Mouse (Mus musculus) midbrain, embryonic 12.5 days (tissue): ENCODE results near the gene Bri3. TPM values are rescaled to one million over a fixed set of nuclear protein-coding genes. Genes with fewer than 3 reads are reported as not detected.
"Not testable (repeated sequence)": the region's sequence is repeated elsewhere in the genome, so short reads cannot be mapped to it uniquely, and the experiment has no call there.

Experiments used
- ATAC-seq: fragments of 200-750 bp; cut with Nextera tagmentation; 2 replicates; pipeline ENCODE4 v1.8.0; 2017; ENCODE audit warnings: low read depth, moderate TSS enrichment, moderate library complexity; ENCODE audit not compliant: low FRiP score
- H3K27ac ChIP-seq: fragments of 300-500 bp; sonication (generic); replicated peaks from 2 replicates; pipeline ENCODE4 v1.5.1; 2016; ENCODE audit warnings: mild to moderate bottlenecking
- H3K27me3 ChIP-seq: fragments of 300-500 bp; sonication (generic); 2 replicates; pipeline ENCODE4 v1.6.1; 2016; ENCODE audit warnings: mild to moderate bottlenecking
- H3K36me3 ChIP-seq: fragments of 300-500 bp; sonication (generic); 2 replicates; pipeline ENCODE4 v1.6.1; 2016
- H3K4me1 ChIP-seq: fragments of 300-500 bp; sonication (generic); 2 replicates; pipeline ENCODE4 v1.6.1; 2016
- H3K4me2 ChIP-seq: fragments of 300-500 bp; sonication (generic); replicated peaks from 2 replicates; pipeline ENCODE4 v1.6.1; 2016; ENCODE audit warnings: mild to moderate bottlenecking, moderate library complexity
- H3K4me3 ChIP-seq: fragments of 300-500 bp; sonication (generic); 2 replicates; pipeline ENCODE4 v1.5.1; 2016; ENCODE audit warnings: mild to moderate bottlenecking
- H3K9ac ChIP-seq: fragments of 300-500 bp; sonication (generic); replicated peaks from 2 replicates; pipeline ENCODE4 v1.6.1; 2016; ENCODE audit warnings: mild to moderate bottlenecking, moderate library complexity
- H3K9me3 ChIP-seq: fragments of 300-500 bp; sonication (generic); 2 replicates; pipeline ENCODE4 v1.6.1; 2016; ENCODE audit warnings: mild to moderate bottlenecking
- WGBS: fragments of 180-500 bp; shearing (Covaris S2); methylation state at CpG from one replicate; pipeline ENCODE4 v1.1.7; 2016; 5-methylcytosine and 5-hydroxymethylcytosine counted together
- polyA plus RNA-seq: library from polyadenylated mRNA; unstranded; fragments of >200 nt; fragmentation: Nextera tagmentation; extraction: Ambion mirVana; gene quantifications from 2 replicates; pipeline ENCODE4 v1.2.1, GENCODE M21; 2016

Gene Bri3
- polyA plus RNA-seq, 1 experiment from 2014 or later, result 145 TPM

DNA sequence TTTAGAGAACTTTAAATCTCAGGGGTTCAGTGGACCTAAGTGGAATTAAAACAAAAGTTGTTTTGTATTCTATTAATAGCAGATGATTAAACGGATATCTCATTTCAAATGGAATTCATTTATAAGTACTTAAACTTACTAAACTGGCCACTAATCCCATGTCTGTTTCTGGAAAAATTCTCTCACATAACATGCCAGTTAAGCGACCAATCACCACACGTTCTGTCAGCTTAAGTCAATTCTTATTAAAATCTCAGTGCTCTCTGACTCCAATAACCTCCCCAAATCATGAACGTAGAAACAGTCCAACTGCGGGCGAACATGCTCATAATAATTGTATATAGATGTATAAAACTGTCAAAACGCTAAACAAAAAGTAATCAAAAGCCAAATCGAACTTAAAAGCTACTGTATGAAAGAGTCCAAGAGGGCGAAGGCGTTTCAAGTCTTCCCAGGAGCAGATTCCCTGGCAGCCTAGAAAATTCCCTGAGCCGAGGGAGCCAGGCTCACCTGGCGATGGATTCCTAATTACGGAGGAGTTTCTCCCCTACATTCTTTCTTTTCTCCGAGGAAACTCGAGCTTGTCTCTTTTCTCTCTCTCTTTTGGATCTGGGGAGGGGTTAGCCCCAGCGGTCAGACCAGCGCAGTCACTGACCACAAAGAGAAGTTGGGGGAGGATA lies 112.7 kb downstream of the Bri3 start:
- H3K36me3 ChIP-seq, result no peaks in the 10 kb centered on the region
- H3K9ac ChIP-seq, result no peak overlapping the region; the same call in 1 of the 2 replicates
- no peak overlapping the region for H3K27ac ChIP-seq
- peak overlapping the region; percentile 91 for H3K4me2 ChIP-seq
- peak overlapping the region; percentile 52 for H3K4me3 ChIP-seq
- H3K9me3 ChIP-seq, result no peaks in the 10 kb centered on the region
- 8% methylated on average over 17 of the region's 17 CpGs for WGBS
- peaks cover 16% of the 10 kb centered on the region for H3K4me1 ChIP-seq
- ATAC-seq, result no peak
- H3K27me3 ChIP-seq, result peaks cover 38% of the 10 kb centered on the region

DNA sequence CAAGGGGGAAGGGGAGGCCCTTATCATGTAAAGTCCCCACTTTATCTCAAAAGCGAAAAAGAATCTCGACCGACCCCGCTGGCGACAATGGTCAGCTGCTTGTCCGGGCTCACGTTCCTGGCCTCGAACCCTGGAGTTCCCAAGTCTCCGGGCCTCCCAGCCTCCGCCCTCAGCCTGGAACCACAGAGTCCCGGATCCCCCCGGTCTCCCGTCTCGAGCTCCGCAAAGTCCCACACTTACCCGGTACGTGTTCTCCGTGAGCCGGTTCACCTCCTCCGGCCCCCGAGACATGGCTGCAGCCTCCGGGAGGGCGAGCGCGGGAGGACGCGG lies 113.3 kb downstream of the Bri3 start:
- Histone ChIP-seq H3K9ac (no peak overlapping the region; the same call in 1 of the 2 replicates), H3K4me2 (peak overlapping the region; percentile 91), H3K36me3 (no peaks in the 10 kb centered on the region), H3K9me3 (no peaks in the 10 kb centered on the region), H3K27me3 (peaks cover 38% of the 10 kb centered on the region), H3K4me1 (peaks cover 16% of the 10 kb centered on the region), H3K4me3 (peak overlapping the region; percentile 52), H3K27ac (no peak overlapping the region)
- WGBS, result under 1% methylated on average over 27 of the region's 27 CpGs
- no peak for ATAC-seq

DNA sequence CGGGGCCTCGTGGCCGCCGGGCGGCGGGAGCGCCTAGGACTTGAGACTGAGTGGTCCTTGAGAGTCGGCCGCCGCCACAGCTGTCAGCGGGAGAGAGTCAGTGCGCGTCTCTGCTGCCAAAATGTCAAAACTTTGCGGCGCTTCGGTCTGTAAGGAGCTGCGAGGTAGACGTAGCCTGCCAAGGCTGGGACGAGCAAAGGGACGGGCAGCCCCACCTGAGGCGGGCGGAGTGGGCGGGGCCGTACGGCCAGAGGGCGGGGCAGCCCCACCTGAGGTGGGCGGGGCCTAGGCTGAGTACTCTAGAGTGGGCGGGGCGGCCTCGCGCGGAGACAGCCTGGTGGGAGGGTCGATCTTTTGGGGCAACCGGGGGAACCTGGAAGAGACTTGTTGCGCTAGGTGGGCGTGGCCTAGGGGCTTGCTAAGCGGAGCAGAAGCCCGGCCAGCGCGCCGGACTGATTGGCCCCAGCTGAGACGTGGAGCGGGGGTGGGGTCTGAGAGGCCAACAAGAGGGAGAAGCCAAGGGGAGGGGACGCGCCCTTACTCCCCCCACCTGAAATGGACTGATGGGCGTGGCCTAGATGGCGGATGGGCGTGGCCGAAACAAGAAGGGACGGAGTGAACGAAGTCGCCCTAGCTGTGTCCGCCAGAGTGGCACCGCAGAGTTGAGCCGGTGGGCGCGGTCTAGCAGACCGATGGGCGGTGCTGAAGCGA lies 113.8 kb downstream of the Bri3 start, which contains the start of gene Baiap2l1:
Gene Baiap2l1 (minus strand): TSS at position 232 of the 711 bp plus-strand sequence.
- Histone ChIP-seq H3K36me3 (no peaks in the 10 kb centered on the region), H3K4me2 (peak within 1 kb of the TSS; percentile 91), H3K4me1 (peaks cover 16% of the 10 kb centered on the region), H3K4me3 (peak within 1 kb of the TSS; percentile 52), H3K27me3 (peaks cover 38% of the 10 kb centered on the region), H3K9ac (peak within 1 kb of the TSS; percentile 25), H3K27ac (no peak within 1 kb of the TSS), H3K9me3 (no peaks in the 10 kb centered on the region)
- under 1% methylated on average over 60 of the region's 60 CpGs for WGBS
- peak; percentile 95 for ATAC-seq

DNA sequence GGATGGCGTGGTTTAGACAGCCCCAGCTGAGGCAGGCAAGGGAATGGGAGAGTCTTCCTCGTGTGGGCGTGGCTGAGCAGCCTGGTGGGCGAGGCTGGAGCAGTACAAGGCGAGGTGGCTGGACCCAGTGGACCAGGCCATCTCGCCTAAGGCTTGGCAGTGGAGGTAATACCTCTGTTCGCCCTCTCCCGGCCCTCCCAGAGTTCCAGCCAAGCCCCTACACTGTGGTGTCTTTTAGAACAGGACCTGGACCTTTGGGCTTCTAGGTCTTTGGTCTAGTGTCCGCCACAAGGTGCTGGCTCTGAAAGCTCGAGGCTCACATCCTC lies 114.3 kb downstream of the Bri3 start:
- 5% methylated on average over 10 of the region's 10 CpGs for WGBS
- no peak for ATAC-seq
- Histone ChIP-seq H3K4me2 (peak overlapping the region; percentile 91), H3K4me1 (peaks cover 16% of the 10 kb centered on the region), H3K9ac (peak overlapping the region; percentile 25; the same call in 1 of the 2 replicates), H3K27ac (no peak overlapping the region), H3K9me3 (no peaks in the 10 kb centered on the region), H3K4me3 (peak overlapping the region; percentile 52), H3K27me3 (peaks cover 38% of the 10 kb centered on the region), H3K36me3 (no peaks in the 10 kb centered on the region)

DNA sequence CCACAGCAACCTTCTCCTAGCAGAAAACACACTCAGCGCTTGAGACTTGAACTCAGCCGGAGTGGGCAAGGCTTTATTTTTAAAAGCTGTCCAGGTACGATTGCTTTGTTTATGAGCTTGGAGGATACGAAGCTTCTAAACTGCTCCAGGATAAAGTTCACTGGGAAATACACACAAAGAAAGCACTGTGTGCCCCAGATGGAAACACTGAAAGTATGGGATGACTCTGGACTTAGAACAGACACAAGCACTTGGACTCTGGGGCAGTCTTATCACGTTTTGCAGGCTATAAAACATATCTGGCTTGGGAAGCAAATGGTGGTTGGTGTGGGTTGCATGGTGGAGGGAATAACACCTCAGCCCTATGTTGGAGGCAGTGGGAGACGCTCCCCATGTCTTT lies 115.6 kb downstream of the Bri3 start:
- 88% methylated on average over 6 of the region's 6 CpGs for WGBS
- Histone ChIP-seq H3K9me3 (no peaks in the 10 kb centered on the region), H3K9ac (no peak overlapping the region), H3K4me3 (no peak overlapping the region), H3K4me2 (no peak overlapping the region), H3K4me1 (peaks cover 16% of the 10 kb centered on the region), H3K27me3 (peaks cover 38% of the 10 kb centered on the region), H3K36me3 (no peaks in the 10 kb centered on the region), H3K27ac (no peak overlapping the region)
- no peak for ATAC-seq

DNA sequence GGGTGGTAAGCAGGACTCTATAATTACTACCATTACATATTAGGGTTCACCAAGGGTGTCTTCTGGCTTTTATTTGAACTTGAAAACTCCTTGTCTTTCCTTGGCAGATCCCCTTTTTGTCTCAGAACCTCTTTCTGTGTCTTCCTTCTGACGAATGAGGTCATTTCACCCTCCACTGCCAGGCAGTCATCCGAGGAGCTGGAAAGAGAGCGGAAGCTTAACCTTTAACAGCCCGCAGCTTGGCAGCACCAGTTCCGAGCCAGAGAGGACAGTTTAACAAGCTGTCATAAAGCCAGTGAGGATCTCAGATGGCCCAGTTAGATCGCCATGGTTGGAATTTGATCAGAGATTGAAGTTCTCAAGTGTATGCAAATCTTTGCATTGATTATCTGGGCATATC lies 116.1 kb downstream of the Bri3 start:
- Histone ChIP-seq H3K4me1 (peaks cover 16% of the 10 kb centered on the region), H3K4me3 (no peak overlapping the region), H3K9me3 (no peaks in the 10 kb centered on the region), H3K36me3 (no peaks in the 10 kb centered on the region), H3K27ac (no peak overlapping the region), H3K9ac (no peak overlapping the region), H3K27me3 (peaks cover 38% of the 10 kb centered on the region), H3K4me2 (no peak overlapping the region)
- WGBS, result 59% methylated on average over 6 of the region's 6 CpGs
- no peak for ATAC-seq

DNA sequence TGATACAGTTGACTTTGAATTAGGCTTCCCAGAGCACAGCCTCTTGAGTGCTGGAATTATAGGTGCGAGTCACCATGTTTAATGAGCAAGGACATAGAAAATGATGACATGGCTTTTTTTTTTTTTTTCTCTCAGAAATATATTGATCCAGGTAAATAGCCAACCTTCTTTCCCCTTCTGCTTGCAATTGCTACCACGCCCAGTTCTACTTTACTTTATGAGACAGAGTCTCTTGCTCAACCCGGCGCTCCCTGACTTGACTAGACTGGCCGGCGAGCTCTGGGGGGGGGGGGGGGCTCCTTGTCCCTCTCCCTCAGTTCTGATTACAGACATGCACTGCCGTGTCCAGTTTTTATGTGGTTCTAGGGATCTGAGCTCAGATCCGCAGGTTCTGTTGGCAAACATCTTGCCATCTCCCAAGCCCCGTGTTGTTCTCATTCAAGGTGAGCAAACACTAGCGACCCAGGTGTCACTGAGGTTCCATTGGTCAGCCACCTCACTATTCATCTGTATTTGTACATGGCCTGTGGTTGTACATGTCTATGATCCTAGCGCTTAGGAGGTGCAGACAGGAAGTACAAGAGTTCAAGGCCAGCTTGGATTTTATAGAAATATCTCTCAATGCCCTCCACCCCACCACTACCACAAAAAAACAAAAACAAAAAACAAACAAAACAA lies 120.6 kb downstream of the Bri3 start:
- no peak overlapping the region for H3K4me2 ChIP-seq
- no peak overlapping the region for H3K9ac ChIP-seq
- no peak for ATAC-seq
- H3K36me3 ChIP-seq, result no peaks in the 10 kb centered on the region
- H3K4me3 ChIP-seq, result no peak overlapping the region
- WGBS, result 89% methylated on average over 11 of the region's 11 CpGs
- H3K27me3 ChIP-seq, result no peaks in the 10 kb centered on the region
- no peaks in the 10 kb centered on the region for H3K4me1 ChIP-seq
- H3K9me3 ChIP-seq, result no peaks in the 10 kb centered on the region
- no peak overlapping the region for H3K27ac ChIP-seq

DNA sequence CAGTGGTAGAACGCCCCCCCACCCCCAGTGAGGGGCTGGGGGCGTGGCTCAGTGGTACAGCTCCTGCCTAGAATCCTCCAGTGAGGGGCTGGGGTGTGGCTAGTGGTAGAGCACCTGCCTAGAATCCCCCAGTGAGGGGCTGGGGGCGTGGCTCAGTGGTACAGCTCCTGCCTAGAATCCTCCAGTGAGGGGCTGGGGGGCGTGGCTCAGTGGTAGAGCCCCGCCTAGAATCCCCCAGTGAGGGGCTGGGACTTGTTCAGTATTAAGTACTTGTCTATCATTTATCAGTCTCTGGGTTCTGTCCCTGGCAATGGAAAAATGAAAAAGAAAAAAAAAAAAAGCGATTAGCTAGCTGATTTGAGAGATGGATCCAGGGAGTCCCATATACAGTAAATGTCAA lies 122.3 kb downstream of the Bri3 start:
- H3K27ac ChIP-seq, ATAC-seq, H3K9me3 ChIP-seq, H3K36me3 ChIP-seq, H3K4me3 ChIP-seq, H3K27me3 ChIP-seq, H3K4me1 ChIP-seq, H3K4me2 ChIP-seq, H3K9ac ChIP-seq: not testable (repeated sequence)
- 78% methylated on average over 6 of the region's 6 CpGs for WGBS

DNA sequence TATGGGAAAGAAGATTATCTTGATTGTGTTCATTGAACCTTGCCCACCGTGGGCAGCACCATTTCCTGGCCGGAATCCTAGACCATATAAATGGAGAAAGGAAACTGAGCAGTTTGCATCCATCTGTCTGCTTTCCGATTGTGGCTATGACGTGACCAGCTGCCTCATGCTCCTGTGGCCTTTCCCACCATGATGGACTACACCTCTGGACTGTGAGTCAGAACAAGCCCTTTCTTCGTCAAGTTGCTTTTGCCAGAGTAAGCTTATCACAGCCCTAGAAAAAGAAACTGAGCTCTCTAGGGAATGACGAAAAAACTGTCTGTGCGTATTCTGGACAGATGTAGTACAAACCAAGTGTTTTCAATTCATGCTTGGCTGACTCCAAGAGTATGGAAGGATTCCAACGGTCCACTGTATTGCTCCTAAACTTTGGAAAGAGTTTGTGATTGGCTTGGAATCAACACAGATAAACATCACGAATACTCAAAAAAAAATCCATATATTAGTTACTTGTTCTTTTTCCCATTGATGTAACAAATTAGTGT lies 124.5 kb downstream of the Bri3 start:
- H3K27ac ChIP-seq, result no peak overlapping the region
- no peak overlapping the region for H3K4me2 ChIP-seq
- no peaks in the 10 kb centered on the region for H3K27me3 ChIP-seq
- WGBS, result 89% methylated on average over 9 of the region's 9 CpGs
- H3K9me3 ChIP-seq, result no peaks in the 10 kb centered on the region
- ATAC-seq, result no peak
- no peaks in the 10 kb centered on the region for H3K36me3 ChIP-seq
- no peaks in the 10 kb centered on the region for H3K4me1 ChIP-seq
- no peak overlapping the region for H3K9ac ChIP-seq
- H3K4me3 ChIP-seq, result no peak overlapping the region

DNA sequence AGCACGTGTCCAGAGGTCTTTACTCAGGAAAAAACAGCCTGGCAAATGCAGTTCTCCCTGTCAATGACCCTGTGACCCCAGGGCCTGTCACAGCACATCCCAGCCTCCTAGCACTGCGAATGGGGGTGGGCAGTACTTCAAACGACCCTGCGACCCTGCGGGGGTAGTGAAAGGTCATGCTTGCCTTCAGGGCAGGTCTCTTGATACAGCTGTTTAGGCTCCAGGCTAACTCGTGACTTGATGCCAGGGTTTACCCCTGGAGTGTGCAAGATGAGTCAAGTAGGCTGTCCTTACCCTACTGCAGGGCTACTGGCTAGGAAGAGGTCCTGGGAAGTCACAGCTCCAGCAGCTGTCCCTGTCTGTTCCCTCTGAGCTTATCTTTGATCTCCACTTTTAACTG lies 126.7 kb downstream of the Bri3 start:
- WGBS, result 5% methylated on average over 6 of the region's 6 CpGs
- H3K36me3 ChIP-seq, result no peaks in the 10 kb centered on the region
- no peak overlapping the region for H3K27ac ChIP-seq
- H3K27me3 ChIP-seq, result no peaks in the 10 kb centered on the region
- no peak overlapping the region for H3K4me3 ChIP-seq
- ATAC-seq, result no peak
- H3K4me2 ChIP-seq, result no peak overlapping the region
- no peaks in the 10 kb centered on the region for H3K9me3 ChIP-seq
- H3K4me1 ChIP-seq, result no peaks in the 10 kb centered on the region
- H3K9ac ChIP-seq, result no peak overlapping the region

DNA sequence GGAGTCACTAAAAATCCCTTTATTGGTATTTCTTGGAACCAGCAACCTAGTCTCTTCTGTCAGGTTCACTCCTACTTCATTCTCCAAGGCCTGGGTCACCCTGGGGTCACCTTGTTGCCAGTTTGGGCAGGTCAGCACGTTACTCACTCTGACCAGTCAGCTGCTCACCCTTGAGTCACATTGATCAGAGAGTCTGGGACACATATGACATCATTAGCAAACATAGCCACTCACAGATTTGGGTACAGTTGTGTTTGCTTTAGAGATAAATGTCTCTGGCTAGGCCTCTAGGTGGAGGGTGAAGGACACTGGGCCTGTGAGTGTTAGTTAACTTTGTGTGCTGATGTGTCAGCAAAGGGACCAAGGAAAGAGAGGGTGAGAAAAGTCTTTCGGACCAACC lies 127.9 kb downstream of the Bri3 start:
- Histone ChIP-seq H3K4me2 (no peak overlapping the region), H3K4me3 (no peak overlapping the region), H3K36me3 (no peaks in the 10 kb centered on the region), H3K27ac (no peak overlapping the region), H3K27me3 (no peaks in the 10 kb centered on the region), H3K4me1 (no peaks in the 10 kb centered on the region), H3K9ac (no peak overlapping the region), H3K9me3 (no peaks in the 10 kb centered on the region)
- ATAC-seq, result no peak
- WGBS, result 71% methylated on average over 2 of the region's 2 CpGs

DNA sequence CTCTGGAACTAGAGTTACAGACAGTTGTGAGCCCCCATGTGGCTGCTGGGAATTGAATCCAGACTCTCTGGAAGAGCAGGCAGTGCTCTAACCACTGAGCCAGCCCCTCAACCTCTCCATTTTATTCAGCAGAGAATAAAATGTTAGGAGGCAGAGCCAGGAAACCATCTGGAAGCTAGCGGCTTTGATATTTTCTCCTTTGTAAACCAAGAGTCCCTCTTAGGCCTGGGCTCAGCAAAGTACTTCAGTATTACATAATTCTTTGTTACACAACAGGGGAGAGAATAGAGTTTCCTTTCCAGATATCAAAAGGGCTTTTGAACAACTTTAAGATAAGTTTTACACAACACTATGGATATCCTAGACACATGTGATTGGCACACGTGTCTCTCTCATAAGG lies 128.6 kb downstream of the Bri3 start:
- H3K9me3 ChIP-seq, result no peaks in the 10 kb centered on the region
- H3K27ac ChIP-seq, result no peak overlapping the region
- no peaks in the 10 kb centered on the region for H3K27me3 ChIP-seq
- no peak overlapping the region for H3K4me3 ChIP-seq
- H3K9ac ChIP-seq, result no peak overlapping the region
- no peaks in the 10 kb centered on the region for H3K4me1 ChIP-seq
- ATAC-seq, result no peak
- 89% methylated on average over 2 of the region's 2 CpGs for WGBS
- H3K36me3 ChIP-seq, result no peaks in the 10 kb centered on the region
- no peak overlapping the region for H3K4me2 ChIP-seq
